Mouse (Mus musculus): ENCODE data around the gene Tepsin.

The Tepsin gene

DNA sequence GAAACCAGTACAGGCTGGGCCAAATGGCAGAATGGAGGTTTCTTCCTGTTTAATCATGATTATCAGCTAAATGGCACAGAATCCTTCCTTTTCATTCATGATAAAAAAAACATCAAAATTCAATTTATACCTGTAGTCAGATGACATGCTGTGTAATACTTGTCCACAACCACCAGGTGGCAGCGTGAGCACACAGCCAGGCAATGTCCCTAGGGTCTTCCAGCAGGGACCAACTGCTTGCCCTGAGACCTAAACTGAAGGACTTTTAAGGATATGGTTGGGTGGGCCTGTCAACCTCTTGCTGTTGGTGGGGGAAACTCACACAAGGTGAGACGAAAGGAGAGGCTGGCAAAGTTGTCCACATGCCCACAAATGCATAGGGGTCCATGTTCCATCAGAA, 12.5 kb upstream of the Tepsin start:
- peak; percentile 27 for DNase-seq (ENCODE audit: low spot score)

GRCm38 (mm10) chr11:120110554-120110953, 12.0 kb upstream of the Tepsin start:
- DNase-seq (ENCODE audit: low spot score), result no peak

DNA sequence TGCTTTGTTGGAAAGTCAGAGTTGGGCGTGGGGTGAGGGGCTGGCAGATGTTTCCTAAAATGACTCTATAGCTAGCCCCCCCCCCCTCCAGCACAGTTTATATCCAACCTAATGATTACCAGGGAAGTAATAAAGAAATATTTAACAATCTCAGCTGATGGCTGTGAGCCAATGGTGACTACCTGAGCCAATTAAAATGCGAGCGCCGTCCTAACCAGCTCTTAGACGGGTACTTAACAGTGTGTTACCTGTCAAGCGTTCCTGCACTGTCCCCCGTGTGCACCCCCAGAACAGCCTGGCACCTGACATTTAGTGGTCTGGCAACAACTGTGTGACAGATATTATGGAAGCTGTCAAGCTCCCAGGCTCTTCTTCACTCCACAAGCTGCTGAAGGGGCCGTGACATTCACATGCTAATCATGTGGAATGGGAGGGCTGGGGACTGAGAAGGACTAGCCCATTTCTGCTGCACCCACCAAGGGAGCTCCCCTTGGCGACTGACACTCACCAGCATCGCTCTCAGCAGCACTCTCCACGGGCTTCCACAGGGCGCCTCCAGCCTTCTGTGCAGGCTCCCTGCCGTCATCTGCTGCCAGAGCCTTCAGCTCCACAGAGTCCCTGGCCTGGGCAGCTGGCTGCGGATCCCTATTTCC, 11.2 kb upstream of the Tepsin start:
- no peak for DNase-seq (ENCODE audit: low spot score)

GRCm38 (mm10) chr11:120107796-120108195, 9.3 kb upstream of the Tepsin start:
- no peak for DNase-seq (ENCODE audit: low spot score)

GRCm38 (mm10) chr11:120107026-120107425, 8.5 kb upstream of the Tepsin start:
- DNase-seq (ENCODE audit: low spot score), result no peak

GRCm38 (mm10) chr11:120103431-120103997, 5.0 kb upstream of the Tepsin start:
- DNase-seq (ENCODE audit: low spot score), result no peak

DNA sequence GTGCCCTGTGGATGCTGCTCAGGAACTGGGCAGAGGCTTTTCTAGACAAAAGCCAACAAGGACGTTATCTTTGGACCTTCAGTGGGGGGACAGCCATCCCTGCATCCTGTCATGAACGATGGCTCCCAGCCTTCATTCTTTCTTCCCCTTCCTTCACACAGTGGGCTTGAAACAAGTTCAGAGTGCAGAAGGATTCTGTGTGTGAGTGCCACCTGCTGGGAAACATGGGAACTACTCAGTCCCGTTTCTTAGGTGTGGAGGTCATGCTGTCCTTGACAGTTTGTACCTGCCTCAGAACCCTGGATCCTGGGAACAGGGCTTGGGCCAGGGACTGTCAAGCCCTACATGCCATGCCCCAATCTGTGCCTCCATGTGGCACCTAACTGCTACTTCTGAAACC, 2.5 kb upstream of the Tepsin start:
- DNase-seq (ENCODE audit: low spot score), result peak; percentile 49

- no peak for DNase-seq (ENCODE audit: low spot score)
These were observed 5.5 kb downstream of the Tepsin start for GRCm38 (mm10) chr11:120092817-120093591.

GRCm38 (mm10) chr11:120090661-120091060, 7.9 kb downstream of the Tepsin start:
- DNase-seq (ENCODE audit: low spot score), result no peak

- DNase-seq (ENCODE audit: low spot score), result peak; percentile 93
These were observed 11.8 kb downstream of the Tepsin start, which contains the start of gene Cep131 for GRCm38 (mm10) chr11:120086702-120087152. Gene Cep131, minus strand, starts transcription at chr11:120086827.

DNA sequence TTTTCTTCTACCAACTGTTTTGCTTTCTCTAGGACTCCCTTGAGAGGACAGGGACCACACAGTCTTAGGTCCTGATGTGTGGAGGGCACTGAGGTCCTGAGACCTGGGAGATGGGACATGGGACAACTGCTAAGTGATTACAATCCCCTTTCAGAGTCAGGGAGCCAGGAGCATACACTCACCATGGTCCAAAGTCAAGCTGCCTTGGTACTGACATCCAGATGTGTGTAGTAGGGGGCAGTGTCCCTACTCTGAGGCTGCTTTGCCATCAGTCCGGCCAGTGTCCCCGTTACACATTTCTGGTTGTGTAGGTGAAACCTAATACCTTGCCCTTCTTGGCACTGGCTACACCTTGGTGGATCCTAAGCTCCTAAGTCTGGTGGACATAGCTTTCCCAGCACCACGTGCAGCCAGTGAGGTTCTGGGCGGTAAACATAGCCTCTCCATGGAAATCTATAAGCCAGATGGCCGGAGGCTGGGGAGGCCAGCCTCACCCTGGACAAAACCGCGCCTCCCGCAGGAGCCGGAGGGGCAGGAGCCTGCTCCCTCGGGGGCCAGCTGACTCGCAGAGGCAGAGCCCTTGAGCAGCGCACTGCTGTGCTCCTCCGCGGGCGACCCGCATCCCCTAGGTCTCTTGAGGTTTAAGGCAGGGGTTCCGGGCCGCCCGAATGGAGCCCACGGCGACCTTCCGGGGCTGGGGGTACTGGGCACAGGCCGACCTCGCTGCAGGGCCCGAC, 12.5 kb downstream of the Tepsin start:
- peak; percentile 25 for DNase-seq (ENCODE audit: low spot score)

DNA sequence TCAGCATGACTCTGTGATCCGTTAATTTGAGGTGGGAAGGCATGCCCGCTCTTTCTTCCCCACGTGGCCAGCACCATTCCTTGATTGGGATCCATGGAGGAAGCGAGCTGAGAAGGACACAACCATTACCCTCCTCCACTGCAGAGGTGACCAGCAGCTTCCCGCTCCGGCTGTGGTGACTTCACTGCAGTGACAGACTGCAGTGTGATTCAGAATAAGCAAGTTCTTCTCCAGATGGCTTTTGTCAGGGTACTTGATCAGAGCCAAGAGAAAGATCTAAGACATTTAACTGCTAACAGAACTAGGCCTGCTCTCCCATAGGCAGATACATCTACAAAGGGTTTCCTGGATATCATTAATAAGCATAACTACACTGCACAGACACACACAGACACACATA, 18.2 kb downstream of the Tepsin start:
- no peak for DNase-seq (ENCODE audit: low spot score)

DNA sequence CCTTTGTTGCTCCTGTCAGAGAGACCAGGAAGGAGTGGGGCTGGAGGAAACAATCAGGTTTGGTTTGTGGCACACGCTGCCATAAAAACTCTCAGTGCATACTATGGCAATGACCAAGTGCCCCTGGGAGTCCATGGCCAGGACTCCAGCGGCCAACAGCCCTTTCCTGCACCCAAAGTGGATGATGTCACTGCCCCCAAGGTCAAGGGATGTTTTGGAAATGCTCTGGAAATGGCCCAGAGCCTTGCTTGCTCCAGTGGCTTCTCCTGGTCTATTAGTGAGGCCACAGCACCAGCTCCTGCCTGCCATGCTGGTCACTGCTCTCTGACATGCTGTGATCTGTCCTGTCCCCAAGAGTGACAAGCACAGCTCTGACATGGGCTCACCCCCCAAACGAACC, 22.3 kb downstream of the Tepsin start:
- no peak for DNase-seq (ENCODE audit: low spot score)

DNA sequence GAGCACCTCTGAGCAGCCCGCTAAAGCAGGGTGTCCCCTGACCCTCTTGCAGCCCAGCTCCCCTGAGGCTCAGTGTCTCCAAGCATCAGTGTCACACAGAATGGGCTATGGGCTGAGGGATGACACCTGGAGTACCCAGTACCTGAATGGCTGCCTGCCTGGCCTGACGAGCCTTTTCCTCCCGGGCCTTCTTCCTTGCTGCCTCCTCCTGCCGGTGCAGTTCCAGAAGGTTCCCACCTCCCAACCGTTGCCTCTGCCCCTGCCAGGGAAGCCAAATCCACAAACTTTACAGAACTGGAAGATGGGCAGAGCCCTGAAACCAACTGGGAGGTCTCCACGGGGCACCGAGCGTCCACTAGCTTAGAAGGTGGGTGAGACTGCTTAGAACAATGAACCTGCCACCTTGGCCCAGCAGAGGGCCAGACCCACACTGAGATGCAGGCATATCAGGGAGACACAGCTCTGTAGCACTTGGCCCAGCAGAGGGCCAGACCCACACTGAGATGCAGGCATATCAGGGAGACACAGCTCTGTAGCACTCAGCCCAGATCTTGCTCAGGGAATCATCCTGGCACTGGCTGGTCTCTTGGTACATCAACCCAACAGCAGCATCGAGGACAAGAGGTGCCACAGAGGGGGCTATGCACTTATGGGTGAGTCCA, 25.4 kb downstream of the Tepsin start:
- DNase-seq (ENCODE audit: low spot score), result no peak

GRCm38 (mm10) chr11:120071731-120072320, 26.7 kb downstream of the Tepsin start:
- DNase-seq (ENCODE audit: low spot score), result no peak

GRCm38 (mm10) chr11:120071065-120071464, 27.5 kb downstream of the Tepsin start:
- no peak for DNase-seq (ENCODE audit: low spot score)

- no peak for DNase-seq (ENCODE audit: low spot score)
These were observed 28.1 kb downstream of the Tepsin start for GRCm38 (mm10) chr11:120070286-120070930.

DNA sequence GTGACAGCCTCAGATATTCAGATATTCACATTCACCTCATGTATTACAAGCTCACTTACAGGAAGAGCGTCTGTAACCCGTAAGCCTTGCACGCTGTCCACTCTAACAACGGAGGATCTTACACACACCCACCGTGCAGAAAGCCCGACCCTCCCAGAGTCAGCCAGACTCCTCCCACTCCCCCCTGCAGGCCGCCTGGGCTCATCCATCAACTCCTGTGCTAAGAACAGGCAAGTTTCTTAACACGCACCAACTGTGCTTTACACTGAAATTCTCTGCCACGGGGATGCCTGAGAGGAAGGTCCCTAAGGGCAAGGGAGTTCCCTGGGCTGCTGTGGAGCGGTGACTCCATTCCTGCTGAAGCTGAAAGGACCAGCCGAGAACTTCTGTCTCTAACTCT, 29.3 kb downstream of the Tepsin start:
- no peak for DNase-seq (ENCODE audit: low spot score)

- DNase-seq (ENCODE audit: low spot score), result no peak
These were observed 30.7 kb downstream of the Tepsin start for GRCm38 (mm10) chr11:120067834-120068233.

DNA sequence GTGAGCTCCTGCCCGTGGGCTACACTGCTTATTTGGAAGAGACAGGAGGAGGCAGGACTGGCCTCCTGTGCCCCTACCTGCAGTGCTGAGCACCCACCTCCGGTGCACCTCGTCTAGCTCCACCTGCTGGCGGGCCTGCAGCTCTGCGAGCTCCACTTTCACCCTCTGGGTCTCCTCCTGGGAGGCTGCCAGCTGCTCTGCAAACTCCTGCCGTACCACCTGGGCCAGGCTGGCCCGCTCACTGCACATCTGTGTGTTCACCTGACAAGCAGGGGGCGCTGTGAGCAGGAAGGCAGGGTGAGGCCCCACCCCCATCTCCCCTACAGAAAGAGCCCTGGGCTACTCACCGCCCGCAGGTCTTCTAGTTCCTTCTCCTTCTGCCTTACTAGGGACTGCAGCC, 33.2 kb downstream of the Tepsin start:
- peak; percentile 9 for DNase-seq (ENCODE audit: low spot score)

- DNase-seq (ENCODE audit: low spot score), result no peak
These were observed 33.9 kb downstream of the Tepsin start for GRCm38 (mm10) chr11:120064668-120065040.

All from spleen, adult 12 weeks (tissue).